In genomic region chr6:99506816-99507215, GRCm38 (mm10) we compare ENCODE assay signal across 13 mouse cellular contexts.
"Had no signal": no experiment of that assay in that cellular context is flagged by ENCODE, and none has a peak within 500 bp of the region (broad histone marks: within the 10 kb centered on the region; RNA-seq: fewer than 3 reads in every experiment).

No protein-coding gene starts in this region.

- H3K27ac ChIP-seq: hindbrain, postnatal 0 days; limb, embryonic 15.5 days; liver, embryonic 15.5 days; lung, embryonic 15.5 days; midbrain, embryonic 10.5 days; neural tube, embryonic 15.5 days had no signal

- H3K9ac ChIP-seq: limb, embryonic 15.5 days; liver, embryonic 15.5 days; lung, embryonic 15.5 days; neural tube, embryonic 15.5 days had no signal

- H3K4me2 ChIP-seq: limb, embryonic 15.5 days; liver, embryonic 15.5 days; lung, embryonic 15.5 days; neural tube, embryonic 15.5 days had no signal

- H3K9me3 ChIP-seq: limb, embryonic 15.5 days; liver, embryonic 15.5 days; lung, embryonic 15.5 days; midbrain, embryonic 10.5 days; neural tube, embryonic 15.5 days had no signal

- H3K4me3 ChIP-seq: limb, embryonic 15.5 days; liver, embryonic 15.5 days; lung, embryonic 15.5 days; midbrain, embryonic 10.5 days; myocyte; neural tube, embryonic 15.5 days had no signal

- DNase-seq: kidney, adult 8-10 months; kidney, postnatal 36 days; lung, postnatal 36 days; midbrain, embryonic 14.5 days; right cerebral cortex, adult 18-20 months; right cerebral cortex, postnatal 25 days had no signal

- H3K36me3 ChIP-seq: lung, embryonic 15.5 days; neural tube, embryonic 15.5 days had no signal

- ATAC-seq: hindbrain, postnatal 0 days had no signal

- H3K27me3 ChIP-seq: limb, embryonic 15.5 days; liver, embryonic 15.5 days; lung, embryonic 15.5 days; neural tube, embryonic 15.5 days had no signal
